Mouse (Mus musculus): ENCODE data around the gene Acin1.
"Not testable (repeated sequence)": the region's sequence is repeated elsewhere in the genome, so short reads cannot be mapped to it uniquely, and the experiment has no call there.

The Acin1 gene

DNA sequence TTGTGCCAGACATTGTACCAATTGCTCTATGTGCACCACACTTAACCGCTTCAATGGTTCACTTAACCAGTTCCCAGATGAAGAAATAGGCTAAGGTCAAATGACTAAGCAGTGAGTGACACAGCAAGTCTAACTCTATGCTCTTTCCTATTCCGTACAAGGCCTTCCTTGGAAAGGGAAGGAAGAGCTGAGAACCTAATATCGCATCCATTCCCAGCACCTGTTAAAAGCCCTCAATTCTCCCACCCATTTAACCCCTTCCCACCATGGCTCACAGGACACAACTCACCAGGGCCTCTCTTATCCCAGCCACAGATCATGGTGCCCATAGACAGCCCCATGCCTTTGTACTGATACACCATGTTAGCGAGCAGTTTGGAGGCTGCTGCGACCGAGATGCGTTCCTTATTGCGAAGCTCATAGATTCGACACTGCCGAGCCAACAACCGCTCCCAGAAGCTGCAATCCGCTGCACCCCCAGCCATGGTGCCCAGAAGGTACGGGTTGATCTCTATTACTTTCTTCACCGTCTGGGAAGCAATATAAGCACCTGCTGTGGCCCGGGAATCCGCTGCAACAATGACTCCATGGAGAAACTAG, 70.4 kb downstream of the Acin1 start:
- DNase-seq (ENCODE audit: extremely low read depth, insufficient read length, low spot score) = no peak

DNA sequence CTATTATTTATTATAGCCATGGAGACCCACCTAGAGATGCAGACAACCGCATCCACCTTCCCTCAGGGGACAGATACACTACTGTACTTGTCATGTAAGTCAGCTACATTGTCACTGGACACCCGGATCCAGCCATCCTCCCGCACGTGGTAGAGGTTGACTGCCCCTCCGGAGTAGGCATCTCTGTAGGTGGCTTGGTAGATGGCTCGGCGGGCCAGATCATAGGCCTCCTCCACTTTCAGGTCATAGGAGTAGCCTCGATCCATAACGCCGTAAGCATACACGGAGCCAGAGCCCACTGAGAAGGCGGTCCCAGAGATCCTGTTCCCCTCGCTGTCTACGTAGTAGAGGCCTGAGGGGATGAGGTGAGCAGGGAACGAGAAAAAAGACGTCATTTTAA, 72.6 kb downstream of the Acin1 start:
- not testable (repeated sequence) for DNase-seq (ENCODE audit: extremely low read depth, insufficient read length, low spot score)

DNA sequence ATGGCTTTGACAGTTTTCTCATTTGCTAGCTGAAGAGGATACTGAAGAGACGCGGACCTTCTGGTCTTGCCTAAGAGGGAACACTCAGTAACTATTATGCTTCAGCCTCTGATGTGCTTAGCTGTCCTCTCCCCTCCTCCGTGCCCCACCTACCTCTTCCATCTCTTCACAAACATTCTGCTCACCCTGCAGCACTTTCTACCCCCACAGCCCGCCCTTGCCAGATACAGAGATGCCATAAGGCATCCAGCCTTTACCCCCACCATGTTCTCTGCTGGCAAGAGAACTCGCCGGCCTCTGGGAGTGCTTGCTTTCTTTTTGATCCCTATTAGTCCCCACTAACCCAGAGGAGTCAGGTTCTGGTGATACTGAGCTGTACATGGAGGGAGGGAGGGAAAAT, 76.1 kb downstream of the Acin1 start:
- no peak for DNase-seq (ENCODE audit: extremely low read depth, insufficient read length, low spot score)

DNA sequence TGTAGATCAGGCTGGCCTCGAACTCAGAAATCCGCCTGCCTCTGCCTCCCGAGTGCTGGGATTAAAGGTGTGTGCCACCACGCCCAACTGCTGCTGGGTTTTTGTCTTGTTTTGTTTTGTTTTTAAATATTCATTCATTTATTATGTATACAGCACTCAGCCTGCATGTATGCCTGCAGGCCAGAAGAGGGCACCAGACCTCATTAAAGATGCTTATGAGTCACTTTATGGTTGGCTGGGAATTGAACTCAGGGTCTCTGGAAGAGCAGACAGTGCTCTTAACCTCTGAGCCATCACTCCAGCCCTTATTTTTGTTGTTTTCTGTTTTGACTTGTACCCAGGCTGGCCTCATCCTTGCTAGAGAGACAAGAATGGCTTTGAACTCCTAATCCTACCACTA, 76.8 kb downstream of the Acin1 start:
- DNase-seq (ENCODE audit: extremely low read depth, insufficient read length, low spot score) = peak; percentile 29

DNA sequence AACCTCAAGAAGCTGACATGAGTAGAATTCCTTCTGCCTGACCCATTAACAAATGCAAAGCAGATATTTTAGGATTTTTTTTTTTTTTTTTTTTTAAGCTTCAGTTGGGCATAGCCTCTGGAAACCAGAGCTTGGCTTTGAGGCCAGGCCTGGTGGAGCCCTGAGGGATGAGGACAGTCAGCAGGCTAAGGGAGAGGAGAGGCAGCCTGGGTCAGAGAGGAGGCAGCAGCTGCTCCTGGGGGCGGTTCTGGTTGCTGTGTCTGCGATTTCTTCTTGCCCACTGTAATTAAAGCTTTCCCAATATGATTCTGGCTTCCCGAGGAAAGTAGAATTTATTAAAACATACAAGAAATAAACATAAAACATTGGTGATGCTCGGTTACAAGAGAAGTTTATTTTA, 77.5 kb downstream of the Acin1 start:
- no peak for DNase-seq (ENCODE audit: extremely low read depth, insufficient read length, low spot score)

DNA sequence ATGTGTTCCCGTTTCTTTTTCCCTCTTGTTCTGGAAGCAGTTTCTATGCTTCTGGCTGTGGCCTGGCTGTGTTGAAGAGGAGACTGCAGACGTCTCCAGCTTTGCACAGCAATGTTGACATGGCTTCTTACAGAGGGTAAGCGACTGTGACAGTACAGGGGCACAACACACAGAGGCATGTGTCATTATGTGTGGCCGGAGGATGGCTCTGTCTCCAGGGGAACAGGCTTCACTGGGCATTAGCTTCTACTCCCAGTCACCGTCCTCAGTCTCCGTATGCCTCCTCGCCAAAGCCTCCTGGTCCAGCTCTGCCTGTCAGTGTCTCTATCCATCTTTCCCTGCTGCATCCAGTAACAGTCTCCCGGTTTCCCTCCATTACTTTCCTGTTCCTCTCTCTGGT, 79.5 kb downstream of the Acin1 start:
- DNase-seq (ENCODE audit: extremely low read depth, insufficient read length, low spot score) = no peak

DNA sequence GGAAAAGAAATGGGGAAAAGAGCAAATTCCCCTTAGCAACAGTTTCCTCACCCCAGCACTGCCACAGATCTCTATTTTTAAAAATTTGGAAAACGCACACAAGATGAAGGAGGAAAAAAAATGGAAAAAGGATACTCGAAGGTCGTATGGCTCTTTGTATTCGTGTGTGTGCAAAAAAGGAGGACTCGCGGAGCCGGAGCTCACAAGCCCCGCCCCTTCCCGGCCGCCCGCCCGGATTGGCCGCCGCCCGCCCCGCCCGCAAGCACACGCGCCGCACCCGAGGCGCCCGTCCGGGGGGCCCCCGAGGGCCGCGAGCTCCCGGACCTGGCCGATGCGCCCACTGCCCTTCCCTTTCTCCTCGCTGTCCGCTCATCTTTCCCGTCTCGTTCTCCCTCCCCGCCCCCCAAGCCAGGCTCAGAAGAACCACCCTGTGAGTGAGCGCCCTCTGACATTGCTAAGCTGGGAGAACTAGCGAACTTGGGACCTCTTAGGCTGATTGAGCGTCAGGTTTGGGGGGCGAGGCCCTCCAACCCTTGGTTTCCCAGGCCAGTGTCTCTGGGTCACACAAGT, 80.9 kb downstream of the Acin1 start, which contains the start of gene 4931414P19Rik:
TSS of gene 4931414P19Rik (minus strand) at position 242 of the 570 bp plus-strand sequence.
- DNase-seq (ENCODE audit: extremely low read depth, insufficient read length, low spot score) = peak; percentile 72

DNA sequence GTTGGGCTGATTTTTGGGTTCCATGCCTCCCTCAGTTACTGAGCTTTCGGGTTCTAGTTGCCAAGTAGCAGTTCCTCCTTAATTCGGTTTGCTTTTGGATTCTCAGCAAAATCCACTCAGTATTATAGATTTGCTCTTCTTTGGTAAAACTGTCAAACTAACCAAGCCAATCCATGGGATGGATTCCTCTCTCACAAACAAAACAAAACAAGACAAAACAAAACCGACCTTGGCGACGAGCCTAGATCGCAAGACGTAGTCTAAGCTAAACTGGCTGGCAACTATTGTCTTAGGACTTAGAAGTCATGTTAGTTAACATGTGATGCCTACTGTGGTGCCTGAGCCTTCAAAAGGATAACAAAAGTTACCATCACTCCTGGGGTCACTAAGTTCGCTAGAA, 83.0 kb downstream of the Acin1 start:
- no peak for DNase-seq (ENCODE audit: extremely low read depth, insufficient read length, low spot score)

DNA sequence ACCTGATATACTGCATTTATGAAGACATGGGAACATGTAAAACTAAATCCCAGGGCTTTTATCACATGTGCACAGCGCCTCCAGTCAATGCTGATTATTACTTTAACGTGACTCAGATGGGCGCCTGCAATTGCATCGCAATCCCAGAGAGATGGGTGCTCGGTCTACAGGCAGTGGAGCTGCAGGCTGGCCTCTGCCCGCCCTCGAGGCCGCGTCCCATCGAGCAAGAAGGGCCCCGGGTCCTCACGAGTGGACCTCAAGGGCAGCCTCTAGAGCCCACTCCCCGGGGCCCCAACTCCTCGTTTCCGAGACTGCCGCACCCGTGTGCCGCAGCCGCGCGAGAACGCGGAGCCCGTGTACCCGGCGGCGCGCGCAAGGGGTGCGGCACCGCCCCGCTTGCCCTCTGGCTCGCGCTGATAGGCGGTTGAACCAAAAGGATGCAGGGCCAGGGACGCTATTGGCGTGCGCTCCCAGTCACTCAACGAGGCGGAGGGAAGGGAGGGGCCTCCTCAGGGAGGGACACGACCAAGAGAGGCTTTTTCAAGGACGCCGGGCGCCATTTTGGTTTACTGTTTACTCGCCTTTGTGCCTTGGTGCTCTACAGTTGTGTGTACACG, 83.6 kb downstream of the Acin1 start:
- peak; percentile 92 for DNase-seq (ENCODE audit: extremely low read depth, insufficient read length, low spot score)

DNA sequence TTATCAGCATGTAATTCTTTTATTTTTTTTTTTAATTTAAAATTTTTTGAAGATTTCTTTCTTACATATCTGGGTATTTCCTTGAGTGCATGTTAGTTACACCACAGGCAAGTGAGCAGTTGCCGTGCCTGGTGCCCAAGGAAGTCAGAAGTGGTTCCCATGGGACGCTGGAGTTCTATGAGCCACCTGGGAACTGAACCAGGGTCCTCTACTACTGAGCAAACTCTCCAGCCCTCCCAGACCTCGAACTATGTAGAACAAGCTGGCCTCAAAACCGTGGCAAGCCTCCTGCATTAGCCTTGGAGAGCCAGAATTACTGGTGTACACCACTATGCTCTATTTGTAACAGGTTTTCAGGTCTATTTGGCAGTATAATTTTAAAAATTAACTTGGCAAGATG, 84.1 kb downstream of the Acin1 start:
- DNase-seq (ENCODE audit: extremely low read depth, insufficient read length, low spot score) = peak; percentile 34

DNA sequence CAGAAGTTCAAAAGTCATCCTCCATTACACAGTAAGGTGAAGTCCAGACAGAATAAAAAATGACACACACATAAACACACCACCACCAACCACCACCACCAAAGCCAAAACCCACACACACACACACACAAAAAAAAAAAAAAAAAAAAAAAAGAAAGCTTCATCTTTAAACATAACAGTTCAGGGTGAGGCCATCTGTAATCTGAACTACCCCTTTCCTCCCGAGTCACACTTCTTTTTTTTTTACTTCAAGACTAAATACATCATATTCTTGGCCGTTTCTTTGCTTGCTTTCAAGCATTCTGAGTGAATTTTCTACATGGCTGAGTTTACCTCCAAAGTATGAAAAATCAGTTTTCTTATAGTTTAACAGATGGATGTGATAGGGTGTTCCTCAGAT, 85.1 kb downstream of the Acin1 start:
- no peak for DNase-seq (ENCODE audit: extremely low read depth, insufficient read length, low spot score)

DNA sequence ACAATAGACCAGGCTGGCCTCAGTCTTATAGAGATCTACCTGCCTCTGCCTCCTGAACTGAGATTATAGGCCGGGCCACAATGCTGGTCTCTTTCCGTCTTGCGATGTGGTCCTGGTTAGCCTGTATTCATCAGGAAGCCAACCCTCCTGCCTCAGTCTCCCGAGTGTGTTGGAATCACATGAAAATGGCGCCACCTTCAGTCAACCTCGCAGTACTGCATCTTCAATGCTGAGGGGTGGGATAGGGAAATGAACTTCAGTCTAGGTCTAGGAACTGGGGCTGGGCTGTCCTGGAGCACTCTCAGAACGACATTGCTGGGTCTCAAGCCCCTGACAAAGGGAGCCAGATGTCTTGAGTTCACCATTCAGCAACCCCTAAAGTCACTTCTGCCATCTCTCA, 89.6 kb downstream of the Acin1 start:
- no peak for DNase-seq (ENCODE audit: extremely low read depth, insufficient read length, low spot score)

DNA sequence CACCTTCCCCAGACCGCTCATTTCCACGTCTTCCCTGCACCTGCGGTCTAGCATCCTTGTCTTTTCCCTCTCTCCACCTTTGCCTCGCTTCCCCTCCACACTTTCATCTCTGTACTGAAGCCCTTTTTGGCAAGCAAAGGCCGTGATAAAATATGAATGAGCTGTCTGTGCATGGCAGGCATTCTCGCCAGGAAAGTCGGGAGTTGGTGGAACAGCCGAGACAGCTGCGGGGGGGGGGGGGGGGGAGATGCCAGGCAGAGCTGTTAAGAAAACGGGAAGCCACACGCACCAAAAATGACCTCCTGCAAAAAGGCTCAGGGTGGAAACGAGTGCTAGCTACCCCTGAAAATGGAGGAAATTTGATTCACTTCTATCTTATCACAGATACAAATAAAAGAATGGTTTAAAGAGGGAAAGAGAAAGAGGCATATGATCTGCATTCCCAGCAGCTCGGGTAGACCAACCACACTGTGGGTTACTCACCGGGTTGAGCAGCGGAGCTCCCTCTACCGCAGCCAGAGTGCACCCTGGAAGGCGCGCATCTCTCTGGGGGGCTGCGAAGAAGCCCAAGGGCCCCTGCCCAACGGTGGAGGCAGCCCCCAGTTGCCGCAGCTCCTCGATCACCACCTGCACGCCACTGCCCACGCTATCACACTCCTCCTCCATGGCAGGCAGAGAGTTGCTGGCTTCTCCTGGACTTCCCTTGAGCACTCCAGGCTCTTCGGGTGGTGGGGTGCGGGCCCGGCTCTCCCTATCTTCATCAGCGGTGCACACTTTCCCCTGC, 91.9 kb downstream of the Acin1 start:
- DNase-seq (ENCODE audit: extremely low read depth, insufficient read length, low spot score) = no peak

DNA sequence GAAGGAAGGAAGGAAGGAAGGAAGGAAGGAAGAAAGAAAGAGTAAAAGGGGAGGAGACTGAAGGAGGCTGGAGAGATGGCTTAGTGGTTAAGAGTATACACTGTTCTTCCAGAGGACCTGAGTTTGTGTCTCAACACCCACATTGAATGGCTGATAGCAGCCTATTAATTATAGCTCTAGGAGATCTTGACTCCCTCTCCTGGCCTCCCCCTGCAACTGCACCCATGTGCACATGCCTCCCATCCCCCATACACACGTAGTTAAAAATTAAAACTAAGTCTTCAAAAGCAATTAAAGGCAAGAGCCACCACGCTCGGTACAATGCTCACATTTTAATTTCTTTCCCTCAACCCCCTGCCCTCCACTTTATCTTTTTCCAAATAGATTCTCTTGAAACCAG, 92.7 kb downstream of the Acin1 start:
- DNase-seq (ENCODE audit: extremely low read depth, insufficient read length, low spot score) = no peak

DNA sequence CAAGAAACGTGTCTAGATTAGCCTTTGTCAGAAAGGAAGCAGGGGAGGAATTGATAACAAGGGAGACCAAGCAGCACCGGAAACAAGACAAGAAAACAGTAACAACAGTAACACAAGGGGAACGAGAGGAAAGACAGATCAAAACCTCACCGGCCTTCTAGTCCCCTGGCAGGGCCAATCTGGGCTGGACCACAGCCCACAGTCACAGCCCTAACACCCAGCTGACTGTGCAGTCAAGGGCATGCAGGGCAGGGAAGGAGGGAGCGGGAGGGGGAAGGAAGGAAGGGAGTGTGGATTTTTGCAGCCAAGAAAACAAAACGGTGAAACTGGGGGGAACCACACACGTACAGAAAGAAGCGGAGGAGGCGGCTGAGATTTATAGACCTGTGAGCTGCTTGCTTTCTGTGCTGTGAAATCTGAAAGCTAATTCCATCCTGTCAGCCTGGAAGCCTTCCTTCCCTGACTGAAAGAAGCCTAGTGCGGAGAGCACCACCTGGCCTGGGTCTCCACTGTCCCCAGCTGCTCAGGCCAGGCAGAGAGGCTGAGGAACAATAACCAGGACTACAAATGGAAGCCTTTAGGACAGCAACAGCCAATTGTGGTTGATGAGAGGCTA, 94.3 kb downstream of the Acin1 start:
- DNase-seq (ENCODE audit: extremely low read depth, insufficient read length, low spot score) = no peak
